Mouse (Mus musculus): ENCODE measurements around the gene Alx1.

Alx1 gene

DNA sequence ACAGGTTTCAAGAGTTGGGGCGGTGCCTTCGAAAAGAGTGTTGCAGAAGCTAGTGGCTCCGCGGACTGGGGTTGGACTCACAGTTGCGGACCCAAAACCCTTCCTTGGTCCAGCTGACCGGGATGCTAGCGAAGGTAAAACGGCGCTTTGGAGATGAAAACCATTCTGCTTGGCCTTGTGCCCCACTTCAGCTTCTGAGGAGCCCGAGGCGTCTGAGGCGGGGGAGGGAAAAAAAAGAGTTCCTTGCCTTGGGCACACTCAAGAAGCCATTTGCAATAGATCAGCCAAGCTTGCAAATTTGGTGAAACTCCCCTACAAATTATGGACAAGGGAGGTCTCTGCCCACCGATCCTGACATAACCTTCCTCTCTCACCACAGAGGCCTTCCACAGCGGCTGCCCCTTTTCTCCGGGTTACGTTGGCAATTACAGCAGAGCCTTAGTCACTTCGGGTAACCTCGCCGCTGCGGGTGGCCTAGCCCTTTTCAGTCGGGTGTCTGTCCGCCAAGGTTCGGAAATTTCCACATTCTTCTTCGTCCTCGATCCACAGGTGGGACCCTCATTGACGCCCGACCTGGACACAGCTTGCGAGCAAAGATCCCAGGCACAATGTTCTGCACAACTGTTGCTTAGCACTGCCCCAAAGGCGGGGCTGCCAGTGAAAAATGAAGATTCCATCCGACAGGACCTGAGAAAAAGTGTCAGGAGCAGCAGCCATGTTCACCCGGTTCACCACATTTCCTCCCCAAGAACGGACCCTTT lies at the start of gene Alx1:
Gene Alx1 (minus strand): TSS at position 486 of the 761 bp plus-strand sequence.
- DNase-seq (ENCODE audit: low spot score): no peak

- no peak for DNase-seq (ENCODE audit: low spot score)
Observed at GRCm38 (mm10) chr10:103049593-103049992, 19.6 kb upstream of the Alx1 start.

DNA sequence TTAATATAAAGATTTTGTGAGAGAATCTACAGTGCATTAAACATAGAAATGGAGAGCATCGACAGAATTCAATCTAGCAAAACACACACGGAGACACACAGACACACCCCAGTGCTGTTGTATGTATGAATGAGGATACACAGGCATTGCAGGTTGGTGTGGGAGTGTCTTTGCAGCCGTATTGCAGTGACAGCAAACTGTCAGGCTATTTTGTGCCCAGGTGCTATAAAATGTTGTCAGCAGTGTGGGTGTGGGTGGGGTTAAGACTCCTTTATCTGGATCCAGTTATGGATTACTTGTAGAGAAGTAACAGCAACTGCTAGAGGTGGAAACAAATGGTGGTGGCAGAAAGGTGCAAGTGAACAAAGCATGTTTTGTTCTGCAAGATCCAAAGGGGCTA lies 16.6 kb upstream of the Alx1 start:
- no peak for DNase-seq (ENCODE audit: low spot score)

DNA sequence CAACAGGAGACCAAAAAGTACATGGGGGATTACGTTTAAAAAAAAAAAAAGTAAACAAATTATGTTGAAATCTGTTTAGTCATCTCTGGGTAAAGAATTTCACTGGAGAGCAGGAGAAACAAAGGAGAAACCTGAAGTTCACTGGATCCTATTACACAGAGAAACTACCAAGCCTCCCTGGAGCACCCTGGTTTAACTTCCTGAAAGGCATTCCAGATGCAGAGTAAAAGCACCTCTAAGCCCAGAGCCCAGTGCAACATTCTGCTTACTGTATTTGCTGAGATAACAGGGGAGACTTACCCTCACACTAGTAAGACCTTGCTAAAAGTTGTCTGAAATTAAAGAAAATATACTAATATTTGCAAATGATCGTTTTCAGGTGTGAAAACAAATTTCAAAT lies 15.0 kb upstream of the Alx1 start:
- no peak for DNase-seq (ENCODE audit: low spot score)

DNA sequence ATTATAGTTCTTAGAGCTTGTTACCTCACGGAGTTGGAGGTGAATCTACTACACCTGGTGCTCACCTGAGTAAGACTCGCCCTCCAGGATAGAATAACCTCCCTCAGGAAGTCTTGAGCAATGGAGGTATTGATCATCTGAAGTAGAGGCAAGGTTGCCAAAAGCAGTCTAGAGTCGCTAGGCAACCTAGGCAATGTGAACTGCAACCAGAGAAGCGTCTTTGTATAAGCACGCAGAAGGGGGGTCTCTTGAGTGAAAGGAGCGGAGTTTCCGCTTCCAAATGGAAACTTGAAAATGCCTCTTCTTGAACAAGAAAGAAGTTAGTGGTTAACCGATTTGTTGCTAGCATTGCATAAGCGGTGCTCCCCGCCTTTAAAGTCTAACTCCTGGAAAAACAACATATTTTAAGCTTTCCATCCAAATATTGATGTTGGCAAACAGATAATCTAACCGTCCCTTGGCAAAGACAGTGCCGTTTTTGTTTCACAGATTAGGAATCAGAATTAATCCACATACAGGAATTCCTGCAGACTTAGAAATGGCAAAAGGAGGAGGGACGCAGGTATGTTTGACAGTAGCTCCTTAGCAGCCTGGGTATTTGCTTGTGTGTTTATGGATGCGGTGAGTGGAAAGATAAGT lies 5.1 kb upstream of the Alx1 start:
- DNase-seq (ENCODE audit: low spot score): no peak

GRCm38 (mm10) chr10:103030931-103031330 lies 916 bp upstream of the Alx1 start:
- no peak for DNase-seq (ENCODE audit: low spot score)

DNA sequence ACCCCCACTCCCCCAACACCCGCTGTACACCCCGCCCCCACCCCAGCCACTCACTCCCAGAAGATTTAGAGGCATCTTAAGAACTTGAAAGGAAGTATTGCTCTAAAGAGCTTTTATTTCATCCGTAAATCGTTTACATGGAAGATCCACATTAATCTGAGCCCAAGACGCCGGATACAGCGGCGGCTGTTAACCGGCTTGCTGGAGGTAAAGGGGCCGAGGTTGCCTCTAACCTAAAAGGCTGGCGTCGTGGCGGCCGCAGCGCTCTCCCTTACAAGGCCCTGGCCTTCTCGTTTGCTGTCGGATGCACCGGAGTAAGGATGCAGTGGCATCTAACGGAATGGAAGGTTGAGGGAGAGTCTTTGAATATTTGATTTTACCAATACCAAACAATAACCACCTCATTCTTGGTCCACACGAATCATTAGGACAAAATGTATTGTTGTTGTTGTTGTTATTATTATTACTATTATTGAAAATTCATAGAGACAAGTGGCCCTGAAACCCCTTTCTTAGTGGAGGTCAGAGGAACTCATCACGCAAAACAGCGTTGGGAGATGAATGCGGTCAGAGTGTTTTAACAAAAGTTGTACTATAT lies 784 bp downstream of the Alx1 start:
- DNase-seq (ENCODE audit: low spot score): no peak

GRCm38 (mm10) chr10:103028253-103029131 lies 1.5 kb downstream of the Alx1 start:
- no peak for DNase-seq (ENCODE audit: low spot score)

- DNase-seq (ENCODE audit: low spot score): no peak
Observed at GRCm38 (mm10) chr10:103027931-103028252, 2.1 kb downstream of the Alx1 start.

GRCm38 (mm10) chr10:103027226-103027930 lies 2.6 kb downstream of the Alx1 start:
- no peak for DNase-seq (ENCODE audit: low spot score)

GRCm38 (mm10) chr10:103026636-103027225 lies 3.3 kb downstream of the Alx1 start:
- DNase-seq (ENCODE audit: low spot score): no peak

- DNase-seq (ENCODE audit: low spot score): no peak
Observed at GRCm38 (mm10) chr10:103002556-103002955, 27.5 kb downstream of the Alx1 start.

GRCm38 (mm10) chr10:103000902-103001301 lies 29.1 kb downstream of the Alx1 start:
- DNase-seq (ENCODE audit: low spot score): no peak

DNA sequence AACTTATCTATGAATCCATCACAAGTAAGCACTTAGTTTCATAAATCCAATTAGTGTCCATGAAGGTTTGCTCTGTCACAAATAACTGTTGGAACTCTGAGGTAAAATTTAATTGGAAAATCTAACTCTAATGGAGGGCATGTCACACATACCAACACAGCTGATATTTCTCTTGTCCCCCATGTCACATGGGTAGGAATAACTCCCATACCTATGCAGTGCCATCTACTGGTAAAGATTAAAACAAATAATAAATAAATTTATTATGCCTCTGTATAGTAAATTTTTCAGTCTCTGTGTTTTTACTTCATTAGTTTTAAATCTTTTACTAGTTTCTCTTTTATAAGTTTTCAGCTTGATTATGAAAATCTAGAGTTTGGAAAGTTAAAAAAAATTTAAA lies 30.4 kb downstream of the Alx1 start:
- DNase-seq (ENCODE audit: low spot score): no peak

GRCm38 (mm10) chr10:102975106-102975505 lies 54.9 kb downstream of the Alx1 start:
- no peak for DNase-seq (ENCODE audit: low spot score)

DNA sequence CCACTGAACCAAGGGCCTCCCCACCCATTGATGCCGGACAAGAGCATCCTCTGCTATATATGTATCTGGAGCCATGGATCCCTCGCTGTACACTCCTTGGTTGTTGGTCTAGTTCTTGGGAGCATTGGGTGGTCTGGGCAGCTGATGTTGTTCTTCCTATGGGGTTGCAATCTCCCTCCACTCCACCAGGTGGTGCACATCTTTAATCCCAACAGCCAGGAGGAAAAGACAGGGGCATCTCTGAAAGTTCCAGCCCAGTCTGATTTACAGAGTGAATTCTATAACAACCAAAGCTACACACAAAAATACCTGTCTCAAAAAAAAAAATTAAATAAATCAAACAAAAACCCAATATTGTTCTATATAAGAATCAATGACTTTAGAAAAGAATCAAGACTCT lies 70.4 kb downstream of the Alx1 start:
- DNase-seq (ENCODE audit: low spot score): no peak

Measured in urinary bladder, postnatal 10 days (tissue).